Mouse (Mus musculus): Measurements from ENCODE around the gene AW146154.
A peak's percentile ranks its signal among the peaks of the same experiment; 100 is the strongest.
"Not testable (repeated sequence)": the region's sequence is repeated elsewhere in the genome, so short reads cannot be mapped to it uniquely, and the experiment has no call there.

The AW146154 gene

DNA sequence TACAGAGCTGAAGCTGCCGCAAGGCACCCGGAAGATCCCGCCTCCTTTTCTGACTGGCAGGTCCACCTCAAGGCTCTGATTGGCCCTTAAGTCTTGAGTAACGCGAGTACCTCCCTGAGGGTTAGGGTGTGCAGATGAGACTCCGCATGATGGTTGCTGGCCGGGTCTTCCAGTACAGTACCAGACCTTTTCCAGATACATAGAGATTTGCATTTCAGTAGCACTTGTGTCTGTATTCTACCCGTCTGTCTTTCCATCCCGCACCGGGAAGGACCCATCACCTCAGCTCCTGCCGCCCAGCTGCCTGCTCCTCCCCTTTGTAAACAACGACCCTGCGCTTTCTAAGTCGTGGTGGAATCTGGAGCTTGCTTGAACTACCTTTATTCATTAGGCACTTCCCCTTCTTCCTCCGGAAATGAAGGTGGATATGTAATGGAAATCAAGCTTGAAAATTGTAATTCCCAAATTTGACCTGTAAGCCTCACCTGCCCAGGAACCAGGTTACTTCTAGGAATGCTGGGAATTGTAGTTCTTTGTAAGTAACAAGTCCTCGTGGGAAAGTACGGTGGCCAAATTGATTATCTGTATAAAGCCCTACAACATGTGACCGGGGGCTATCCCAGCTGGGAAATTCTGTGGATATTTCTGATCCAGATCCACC is at the start of gene AW146154, which contains the start of gene Gm20449:
Gene AW146154 (minus strand): TSS at position 502 of the 661 bp plus-strand sequence.
Gene Gm20449 (minus strand): TSS at position 29 of the 661 bp plus-strand sequence.
- DNase-seq (ENCODE audit: low read depth, low spot score): peak; percentile 87

GRCm38 (mm10) chr7:41512672-41513071 is 13.0 kb upstream of the AW146154 start:
- DNase-seq (ENCODE audit: low read depth, low spot score): no peak

GRCm38 (mm10) chr7:41512207-41512606 is 12.5 kb upstream of the AW146154 start:
- DNase-seq (ENCODE audit: low read depth, low spot score): no peak

- no peak for DNase-seq (ENCODE audit: low read depth, low spot score)
These were observed 2.7 kb upstream of the AW146154 start for GRCm38 (mm10) chr7:41502402-41502801.

GRCm38 (mm10) chr7:41500151-41500934 is 653 bp upstream of the AW146154 start:
- DNase-seq (ENCODE audit: low read depth, low spot score): peak; percentile 39

GRCm38 (mm10) chr7:41499018-41499388 is 687 bp downstream of the AW146154 start:
- not testable (repeated sequence) for DNase-seq (ENCODE audit: low read depth, low spot score)

GRCm38 (mm10) chr7:41498464-41498863 is 1.2 kb downstream of the AW146154 start:
- DNase-seq (ENCODE audit: low read depth, low spot score): not testable (repeated sequence)

DNA sequence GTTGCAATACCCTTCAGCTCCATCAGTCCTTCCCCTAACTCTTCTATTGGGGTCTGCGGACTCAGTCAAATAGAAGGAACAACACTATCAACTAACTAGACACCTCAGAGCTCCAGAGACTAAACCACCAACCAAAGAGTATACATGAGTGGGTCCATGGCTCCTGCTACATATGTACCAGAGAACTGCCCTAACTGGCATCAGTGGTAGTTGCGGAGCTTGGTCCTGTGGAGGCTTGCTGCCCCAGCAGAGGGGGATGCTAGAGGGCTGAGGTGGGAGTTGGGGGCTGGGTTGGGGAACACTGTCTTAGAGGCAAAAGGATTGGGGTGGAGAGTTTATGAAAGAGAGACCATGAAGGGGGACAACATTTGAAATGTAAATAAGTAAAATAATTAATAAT is 1.8 kb downstream of the AW146154 start:
- DNase-seq (ENCODE audit: low read depth, low spot score): no peak

- peak; percentile 0 for DNase-seq (ENCODE audit: low read depth, low spot score)
These were observed 47.8 kb downstream of the AW146154 start for GRCm38 (mm10) chr7:41451864-41452263.

GRCm38 (mm10) chr7:41448596-41448995 is 51.1 kb downstream of the AW146154 start, which contains the start of gene Vmn2r57:
Gene Vmn2r57, minus strand, starts transcription at chr7:41448696.
- not testable (repeated sequence) for DNase-seq (ENCODE audit: low read depth, low spot score)
